Mouse (Mus musculus): Measurements from ENCODE around the gene Lrch3. TPM values are rescaled to one million over a fixed set of nuclear protein-coding genes. Genes with fewer than 3 reads are reported as not detected.
A peak's percentile ranks its signal among the peaks of the same experiment; 100 is the strongest.
"Not testable (repeated sequence)": the region's sequence is repeated elsewhere in the genome, so short reads cannot be mapped to it uniquely, and the experiment has no call there.

Lrch3 gene
- total and polyA plus RNA-seq, 2 experiments from 2014 or later, result 11.2 to 22.8 TPM

DNA sequence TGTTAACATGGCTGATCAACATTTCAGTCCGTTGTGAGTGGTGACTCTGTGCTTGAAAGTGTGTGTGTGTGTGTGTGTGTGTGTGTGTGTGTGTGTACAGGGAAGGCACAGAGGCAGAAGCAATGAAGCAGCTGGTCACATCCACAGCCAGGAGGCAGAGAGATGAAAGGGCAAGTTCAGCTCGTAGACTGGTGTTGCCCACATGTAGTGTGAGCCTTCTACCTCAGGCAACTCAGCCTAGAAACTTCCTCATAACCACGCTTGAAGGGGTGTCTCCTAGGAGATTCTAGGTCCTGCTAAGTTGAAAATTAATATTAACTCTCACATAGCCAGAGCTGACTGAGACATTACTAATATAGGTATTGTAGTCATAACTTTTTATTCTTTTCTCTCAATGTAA lies 40.5 kb upstream of the Lrch3 start:
- 56% methylated on average over 3 of the region's 3 CpGs for WGBS
- H3K4me3 ChIP-seq (ENCODE audit: low read depth, low read length), result no peak overlapping the region

DNA sequence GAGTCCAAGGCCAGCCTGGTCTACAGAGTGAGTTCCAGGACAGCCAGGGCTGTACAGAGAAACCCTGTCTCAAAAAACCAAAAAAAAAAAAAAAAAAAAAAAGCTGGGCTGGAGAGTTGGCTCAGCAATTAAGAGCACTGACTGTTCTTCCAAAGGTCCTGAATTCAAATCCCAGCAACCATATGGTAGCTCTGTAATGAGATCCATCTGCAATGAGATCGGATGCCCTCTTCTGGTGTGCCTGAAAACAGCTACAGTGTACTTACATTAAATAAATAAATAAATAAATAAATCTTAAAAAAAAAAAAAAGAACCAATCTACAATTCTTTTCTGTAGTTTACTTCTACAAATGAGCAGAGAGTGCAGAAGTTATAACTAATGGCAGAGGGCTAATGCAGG lies 38.6 kb upstream of the Lrch3 start:
- not testable (repeated sequence) for H3K36me3 ChIP-seq (replicated peaks; ENCODE audit: control insufficient read depth, insufficient read depth, low read length); ATAC-seq (ENCODE audit: insufficient read depth, low read depth); H3K4me3 ChIP-seq (ENCODE audit: low read depth, low read length); H3K27ac ChIP-seq (ENCODE audit: low read depth); DNase-seq (ENCODE audit: low spot score); H3K4me2 ChIP-seq (ENCODE audit: low read depth, low read length); H3K9ac ChIP-seq (replicated peaks; ENCODE audit: low read depth, low read length); H3K27me3 ChIP-seq (ENCODE audit: control insufficient read depth, insufficient read depth, low read length); H3K9me3 ChIP-seq (replicated peaks; ENCODE audit: control insufficient read depth, low read length)
- peaks cover 16% of the 10 kb centered on the region for H3K4me1 ChIP-seq (ENCODE audit: control insufficient read depth, insufficient read depth)
- 45% methylated on average over 1 of the region's 1 CpGs for WGBS

More for the DNA sequence above, 40.5 kb upstream of the Lrch3 start:
- H3K9ac ChIP-seq (replicated peaks; ENCODE audit: low read depth, low read length), result no peak overlapping the region
- H3K4me1 ChIP-seq (ENCODE audit: control insufficient read depth, insufficient read depth), result peaks cover 3% of the 10 kb centered on the region; the same call in 1 of the 2 replicates
- no peak overlapping the region for H3K4me2 ChIP-seq (ENCODE audit: low read depth, low read length)
- no peak for TF ChIP-seq CTCF (IDR thresholded peaks at IDR 0.05; ENCODE audit: low read depth)
- TF ChIP-seq EP300 (IDR thresholded peaks at IDR 0.05; ENCODE audit: low read depth), result no peak
- ATAC-seq (ENCODE audit: insufficient read depth, low read depth), result no peak
- H3K9me3 ChIP-seq (replicated peaks; ENCODE audit: control insufficient read depth, low read length), result no peaks in the 10 kb centered on the region
- H3K36me3 ChIP-seq (replicated peaks; ENCODE audit: control insufficient read depth, insufficient read depth, low read length), result no peaks in the 10 kb centered on the region
- no peak for DNase-seq (ENCODE audit: low spot score)
- no peak overlapping the region for H3K27ac ChIP-seq (ENCODE audit: low read depth)
- H3K27me3 ChIP-seq (ENCODE audit: control insufficient read depth, insufficient read depth, low read length), result no peaks in the 10 kb centered on the region

DNA sequence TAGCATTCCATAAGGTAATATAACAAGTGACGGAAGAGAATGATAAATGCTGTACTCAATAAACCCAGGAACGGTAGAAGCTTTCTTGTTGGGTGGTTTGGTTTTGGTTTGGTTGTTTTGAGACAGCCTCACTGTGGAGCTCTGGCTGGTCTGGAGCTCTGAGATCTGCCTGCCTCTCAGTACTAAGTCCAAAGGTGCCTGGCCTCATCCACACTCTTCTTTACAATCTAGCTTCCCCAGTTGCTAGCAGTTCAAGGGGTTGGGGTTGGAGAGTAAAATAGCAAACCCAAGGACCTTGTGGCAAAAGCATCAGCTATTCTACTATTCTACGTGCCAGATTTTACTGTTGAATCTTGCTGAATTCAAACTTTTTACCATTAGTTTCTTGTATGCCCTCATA lies 38.1 kb upstream of the Lrch3 start:
- no peak overlapping the region for H3K27ac ChIP-seq (ENCODE audit: low read depth)
- H3K4me2 ChIP-seq (ENCODE audit: low read depth, low read length), result no peak overlapping the region
- H3K9me3 ChIP-seq (replicated peaks; ENCODE audit: control insufficient read depth, low read length), result no peaks in the 10 kb centered on the region
- TF ChIP-seq CTCF (IDR thresholded peaks at IDR 0.05; ENCODE audit: low read depth), result no peak
- no peak for TF ChIP-seq EP300 (IDR thresholded peaks at IDR 0.05; ENCODE audit: low read depth)
- ATAC-seq (ENCODE audit: insufficient read depth, low read depth) (no peak), DNase-seq (ENCODE audit: low spot score) (no peak)
- no peak overlapping the region for H3K9ac ChIP-seq (replicated peaks; ENCODE audit: low read depth, low read length)
- H3K4me3 ChIP-seq (ENCODE audit: low read depth, low read length), result no peak overlapping the region
- H3K27me3 ChIP-seq (ENCODE audit: control insufficient read depth, insufficient read depth, low read length), result no peaks in the 10 kb centered on the region
- 93% methylated on average over 3 of the region's 3 CpGs for WGBS
- H3K36me3 ChIP-seq (replicated peaks; ENCODE audit: control insufficient read depth, insufficient read depth, low read length), result no peaks in the 10 kb centered on the region
- H3K4me1 ChIP-seq (ENCODE audit: control insufficient read depth, insufficient read depth), result peaks cover 19% of the 10 kb centered on the region

DNA sequence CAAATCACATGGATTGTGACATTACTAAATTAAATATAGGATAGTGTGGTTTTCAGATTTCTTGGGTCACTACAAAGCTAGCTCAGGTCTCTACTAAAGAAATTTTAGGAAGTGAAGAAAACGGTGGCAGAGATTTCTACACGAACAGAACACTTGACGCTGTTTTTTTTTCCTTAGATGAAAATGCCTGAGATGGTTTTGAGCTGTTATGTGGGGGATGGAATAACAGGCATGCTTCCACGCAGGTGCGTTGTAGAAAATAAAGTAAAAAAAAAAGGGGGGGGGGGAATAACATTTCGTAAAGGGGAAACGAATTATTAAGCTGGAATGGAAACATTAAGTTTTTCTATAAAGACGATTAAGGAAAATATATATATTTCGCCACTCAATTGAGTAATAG lies 37.1 kb upstream of the Lrch3 start:
- Histone ChIP-seq H3K9me3 (replicated peaks; ENCODE audit: control insufficient read depth, low read length) (no peaks in the 10 kb centered on the region), H3K4me3 (ENCODE audit: low read depth, low read length) (peak overlapping the region; percentile 98), H3K27ac (ENCODE audit: low read depth) (peak overlapping the region; percentile 97), H3K4me1 (ENCODE audit: control insufficient read depth, insufficient read depth) (peaks cover 22% of the 10 kb centered on the region), H3K4me2 (ENCODE audit: low read depth, low read length) (peak overlapping the region; percentile 91), H3K27me3 (ENCODE audit: control insufficient read depth, insufficient read depth, low read length) (no peaks in the 10 kb centered on the region), H3K9ac (replicated peaks; ENCODE audit: low read depth, low read length) (peak overlapping the region; percentile 96), H3K36me3 (replicated peaks; ENCODE audit: control insufficient read depth, insufficient read depth, low read length) (no peaks in the 10 kb centered on the region)
- TF ChIP-seq CTCF (IDR thresholded peaks at IDR 0.05; ENCODE audit: low read depth) (no peak), EP300 (IDR thresholded peaks at IDR 0.05; ENCODE audit: low read depth) (no peak)
- 8% methylated on average over 9 of the region's 9 CpGs for WGBS
- DNase-seq (ENCODE audit: low spot score) (no peak), ATAC-seq (ENCODE audit: insufficient read depth, low read depth) (no peak)

DNA sequence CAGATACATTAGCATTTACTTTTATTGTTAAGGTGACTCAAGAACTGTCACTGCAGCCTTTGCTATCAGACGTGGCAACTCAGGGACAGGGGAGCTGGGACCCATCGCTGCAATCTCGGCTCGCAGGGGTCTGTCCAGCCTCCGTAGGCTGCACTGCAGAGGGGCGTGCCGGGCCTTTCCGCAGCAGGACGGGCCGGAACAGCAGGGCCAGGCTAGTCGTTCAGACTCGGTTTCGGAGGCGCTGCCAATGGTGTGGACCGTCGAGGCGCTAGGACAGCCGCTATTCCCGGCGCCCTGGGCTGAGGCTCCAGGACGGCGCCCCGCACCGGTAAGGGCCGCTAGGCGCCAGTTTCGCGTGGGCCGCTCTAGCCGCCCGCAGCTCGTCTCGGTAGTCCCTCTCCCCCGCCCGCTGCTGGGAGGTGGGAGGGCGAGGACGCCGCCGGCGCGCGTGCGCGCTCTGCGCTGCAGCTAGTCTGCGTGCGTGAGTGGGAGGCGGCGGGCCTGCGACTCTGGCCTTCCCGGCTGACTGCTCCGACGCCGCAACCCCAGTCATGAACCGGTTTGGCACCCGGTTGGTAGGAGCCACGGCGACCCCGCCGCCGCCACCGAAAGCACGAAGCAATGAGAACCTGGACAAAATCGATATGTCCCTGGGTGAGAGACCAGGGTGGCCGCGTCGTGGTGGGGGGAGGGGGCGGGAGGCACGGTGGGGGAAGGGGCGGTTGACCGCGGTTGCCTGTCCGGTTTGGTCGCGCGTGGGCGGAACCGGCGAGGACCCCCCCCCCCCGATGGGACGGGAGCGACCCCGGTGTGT lies 36.4 kb upstream of the Lrch3 start, which contains the start of the genes Fyttd1 and Rubcn:
Gene Fyttd1, plus strand, starts transcription at position 158 of the 814 bp plus-strand sequence.
Gene Rubcn, minus strand, starts transcription at position 424 of the 814 bp plus-strand sequence.
- TF ChIP-seq EP300 (IDR thresholded peaks at IDR 0.05; ENCODE audit: low read depth) (peak; percentile 69; the same call in 1 of the 2 replicates), CTCF (IDR thresholded peaks at IDR 0.05; ENCODE audit: low read depth) (peak; percentile 51)
- ATAC-seq (ENCODE audit: insufficient read depth, low read depth), result peak; percentile 98
- peak within 1 kb of the TSS; percentile 98 for H3K4me3 ChIP-seq (ENCODE audit: low read depth, low read length)
- H3K9me3 ChIP-seq (replicated peaks; ENCODE audit: control insufficient read depth, low read length), result no peaks in the 10 kb centered on the region
- H3K9ac ChIP-seq (replicated peaks; ENCODE audit: low read depth, low read length), result peak within 1 kb of the TSS; percentile 96
- H3K4me2 ChIP-seq (ENCODE audit: low read depth, low read length), result peak within 1 kb of the TSS; percentile 91
- under 1% methylated on average over 77 of the region's 83 CpGs for WGBS
- H3K27me3 ChIP-seq (ENCODE audit: control insufficient read depth, insufficient read depth, low read length), result no peaks in the 10 kb centered on the region
- peaks cover 22% of the 10 kb centered on the region for H3K4me1 ChIP-seq (ENCODE audit: control insufficient read depth, insufficient read depth)
- peak within 1 kb of the TSS; percentile 97 for H3K27ac ChIP-seq (ENCODE audit: low read depth)
- DNase-seq (ENCODE audit: low spot score), result peak; percentile 93
- no peaks in the 10 kb centered on the region for H3K36me3 ChIP-seq (replicated peaks; ENCODE audit: control insufficient read depth, insufficient read depth, low read length)

All from heart, postnatal 0 days (tissue).